Mouse (Mus musculus): ENCODE measurements around the gene Car2. TPM values are rescaled to one million over a fixed set of nuclear protein-coding genes. Genes with fewer than 3 reads are reported as not detected.

Car2 gene
- polyA plus RNA-seq, 1 experiment from 2014 or later = 2,019 TPM

DNA sequence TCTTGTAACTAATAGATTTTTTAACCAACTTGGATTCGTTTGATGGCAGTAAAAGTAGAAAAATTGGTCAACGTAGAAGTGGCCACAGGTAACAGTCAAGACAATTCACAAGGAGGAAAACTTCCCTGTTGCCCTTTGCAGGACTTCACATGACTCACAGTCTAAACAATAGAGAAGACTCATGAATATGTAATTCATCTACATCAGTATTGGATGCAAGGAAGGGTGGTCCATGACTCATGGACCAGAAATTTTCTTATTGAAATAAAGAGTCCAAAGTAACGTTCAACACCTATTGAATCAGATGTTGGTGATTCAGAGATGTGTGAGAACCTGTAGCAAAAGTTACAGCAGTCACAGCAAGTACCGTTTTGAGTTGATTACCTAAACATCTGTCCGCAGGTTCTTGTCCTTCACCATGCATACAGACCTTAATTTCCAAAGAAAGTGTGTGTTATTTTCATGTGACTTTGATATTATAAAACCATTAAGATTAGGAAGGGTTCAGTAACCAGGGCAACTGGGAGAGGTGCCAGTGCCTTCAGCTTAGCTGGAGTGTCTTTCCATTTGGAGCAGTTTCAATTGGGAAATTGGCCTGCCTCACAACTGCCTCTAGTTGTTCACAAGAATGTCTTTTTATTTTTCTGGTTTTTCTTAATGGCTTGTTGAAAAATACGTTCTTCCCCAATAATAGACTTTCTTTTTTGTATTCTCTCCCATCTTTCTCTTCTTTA, 62.2 kb downstream of the Car2 start:
- Histone ChIP-seq H3K4me3 (ENCODE audit: low read depth, low read length) (no peak overlapping the region), H3K4me2 (ENCODE audit: low read depth, low read length) (no peak overlapping the region), H3K27me3 (ENCODE audit: control insufficient read depth, insufficient read depth, low read depth, low read length) (no peaks in the 10 kb centered on the region), H3K9ac (ENCODE audit: low read depth, low read length) (no peak overlapping the region), H3K27ac (ENCODE audit: low read length) (no peak overlapping the region), H3K36me3 (ENCODE audit: control insufficient read depth, insufficient read depth) (no peaks in the 10 kb centered on the region), H3K4me1 (ENCODE audit: control insufficient read depth, low read depth, low read length) (no peaks in the 10 kb centered on the region), H3K9me3 (replicated peaks; ENCODE audit: control insufficient read depth, low read length) (no peaks in the 10 kb centered on the region)
- no peak for ATAC-seq (ENCODE audit: low read depth)
- WGBS (ENCODE audit: insufficient replicate concordance) = 69% methylated on average over 6 of the region's 6 CpGs

DNA sequence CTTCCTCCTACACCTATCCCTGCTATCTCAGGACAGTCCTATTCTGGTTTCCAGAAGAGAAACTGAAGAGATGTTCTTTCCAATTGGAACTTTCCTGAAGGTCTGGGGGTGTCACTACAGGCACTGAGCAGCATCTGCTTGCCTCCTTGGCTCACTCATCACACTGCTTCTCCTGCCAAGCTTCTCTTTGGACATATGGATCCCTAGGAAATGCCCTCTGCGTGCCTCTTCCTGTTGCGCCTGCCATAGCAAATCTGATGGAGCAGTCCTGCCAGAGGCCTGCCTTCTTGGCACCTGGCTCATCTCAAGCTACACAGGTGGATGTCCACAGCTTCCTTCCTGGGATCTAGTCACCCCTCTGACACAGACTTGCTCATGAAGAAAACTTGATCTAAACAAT, 64.0 kb downstream of the Car2 start:
- no peak overlapping the region for H3K9ac ChIP-seq (ENCODE audit: low read depth, low read length)
- H3K4me2 ChIP-seq (ENCODE audit: low read depth, low read length) = no peak overlapping the region
- H3K27me3 ChIP-seq (ENCODE audit: control insufficient read depth, insufficient read depth, low read depth, low read length) = no peaks in the 10 kb centered on the region
- ATAC-seq (ENCODE audit: low read depth) = no peak
- no peaks in the 10 kb centered on the region for H3K4me1 ChIP-seq (ENCODE audit: control insufficient read depth, low read depth, low read length)
- no peaks in the 10 kb centered on the region for H3K9me3 ChIP-seq (replicated peaks; ENCODE audit: control insufficient read depth, low read length)
- H3K27ac ChIP-seq (ENCODE audit: low read length) = no peak overlapping the region
- WGBS (ENCODE audit: insufficient replicate concordance) = 64% methylated on average over 2 of the region's 2 CpGs
- H3K4me3 ChIP-seq (ENCODE audit: low read depth, low read length) = no peak overlapping the region
- no peaks in the 10 kb centered on the region for H3K36me3 ChIP-seq (ENCODE audit: control insufficient read depth, insufficient read depth)

Other genes with a start within 250 kb of the Car2 start
- gene Car13, start 244.5 kb upstream of the Car2 start, polyA plus RNA-seq (2015; fragmentation: Nextera tagmentation; extraction: Ambion mirVana) = 0.77 and 1.2 TPM in 2 replicates
- gene Car1, start 77.9 kb upstream of the Car2 start, polyA plus RNA-seq (2015; fragmentation: Nextera tagmentation; extraction: Ambion mirVana) = 33.0 and 38.7 TPM in 2 replicates
- gene Car3, start 22.8 kb upstream of the Car2 start, polyA plus RNA-seq (2015; fragmentation: Nextera tagmentation; extraction: Ambion mirVana) = 138 and 165 TPM in 2 replicates

Data from liver, embryonic 16.5 days (tissue).